Mouse (Mus musculus) thymus, adult 2 months (tissue): ENCODE measurements around the gene Ptprg. TPM values are rescaled to one million over a fixed set of nuclear protein-coding genes. Genes with fewer than 3 reads are reported as not detected.
"Not testable (repeated sequence)": the region's sequence is repeated elsewhere in the genome, so short reads cannot be mapped to it uniquely, and the experiment has no call there.

Source experiments
- DNase-seq: peaks from one replicate; pipeline ENCODE4 v3.0.0; 2021
- H3K27ac ChIP-seq: fragments of 200-500 bp; 2 replicates; pipeline ENCODE4 v1.5.1; 2012; ENCODE audit warnings: low read length, control low read depth; ENCODE audit not compliant: control insufficient read depth, insufficient read depth
- H3K27me3 ChIP-seq: fragments of 200-500 bp; 2 replicates; pipeline ENCODE4 v1.6.1; 2012; ENCODE audit warnings: mild to moderate bottlenecking, low read length, moderate library complexity, mixed read lengths; ENCODE audit not compliant: control insufficient read depth, insufficient read depth
- H3K36me3 ChIP-seq: fragments of 200-500 bp; 2 replicates; pipeline ENCODE4 v1.6.1; 2012; ENCODE audit warnings: mild to moderate bottlenecking, low read length, moderate library complexity; ENCODE audit not compliant: control insufficient read depth, insufficient read depth
- H3K4me1 ChIP-seq: fragments of 200-500 bp; replicated peaks from 2 replicates; pipeline ENCODE4 v1.6.1; 2012; ENCODE audit warnings: low read length; ENCODE audit not compliant: control insufficient read depth, insufficient read depth
- H3K4me3 ChIP-seq: fragments of 200-500 bp; 2 replicates; pipeline ENCODE4 v1.5.1; 2012; ENCODE audit warnings: mild to moderate bottlenecking, low read length, control low read depth, moderate library complexity; ENCODE audit not compliant: control insufficient read depth, insufficient read depth
- CTCF ChIP-seq: fragments of 200-500 bp; IDR thresholded peaks from 2 replicates; pipeline ENCODE4 v1.5.1; 2012; ENCODE audit warnings: mild to moderate bottlenecking, control low read depth, low read length, moderate library complexity, borderline replicate concordance; ENCODE audit not compliant: control insufficient read depth, poor library complexity, insufficient read depth; ENCODE audit errors: extremely low read depth
- POLR2A ChIP-seq: fragments of 200-500 bp; IDR thresholded peaks from 2 replicates; pipeline ENCODE4 v1.6.1; 2012; ENCODE audit warnings: mild to moderate bottlenecking, low read length, control low read depth, moderate library complexity; ENCODE audit not compliant: control insufficient read depth, poor library complexity, insufficient read depth; ENCODE audit errors: extremely low read depth
- WGBS: fragments of 180-500 bp; shearing (Covaris S2); methylation state at CpG from one replicate; pipeline ENCODE4 v1.1.7; 2018; 5-methylcytosine and 5-hydroxymethylcytosine counted together
- polyA plus RNA-seq: library from polyadenylated mRNA; depleted of rRNA; stranded (reverse); fragments of >200 nt; gene quantifications from 2 replicates; pipeline ENCODE4 v1.2.3, GENCODE M21; 2012

The Ptprg gene
- polyA plus RNA-seq, 1 experiment: 12.3 TPM

GRCm38 (mm10) chr14:11955020-11955882 is 401.9 kb downstream of the Ptprg start:
- WGBS: 85% methylated on average over 6 of the region's 6 CpGs
- TF ChIP-seq CTCF (no peak), POLR2A (no peak)
- no peak overlapping the region for H3K27ac ChIP-seq
- no peaks in the 10 kb centered on the region for H3K4me1 ChIP-seq
- no peak overlapping the region for H3K4me3 ChIP-seq
- H3K36me3 ChIP-seq: no peaks in the 10 kb centered on the region
- H3K27me3 ChIP-seq: no peaks in the 10 kb centered on the region
- DNase-seq: no peak

GRCm38 (mm10) chr14:11960269-11961121 is 407.2 kb downstream of the Ptprg start:
- TF ChIP-seq POLR2A (no peak), CTCF (no peak)
- H3K36me3 ChIP-seq: no peaks in the 10 kb centered on the region
- WGBS: 93% methylated on average over 15 of the region's 15 CpGs

GRCm38 (mm10) chr14:11962101-11962500 is 408.8 kb downstream of the Ptprg start:
- Histone ChIP-seq H3K4me1 (no peaks in the 10 kb centered on the region), H3K27ac (no peak overlapping the region), H3K36me3 (no peaks in the 10 kb centered on the region), H3K27me3 (no peaks in the 10 kb centered on the region), H3K4me3 (no peak overlapping the region)
- DNase-seq: no peak
- TF ChIP-seq CTCF: no peak
- no peak for TF ChIP-seq POLR2A
- 94% methylated on average over 5 of the region's 5 CpGs for WGBS

More at GRCm38 (mm10) chr14:11960269-11961121, 407.2 kb downstream of the Ptprg start:
- Histone ChIP-seq H3K27ac (no peak overlapping the region), H3K27me3 (no peaks in the 10 kb centered on the region), H3K4me1 (no peaks in the 10 kb centered on the region), H3K4me3 (no peak overlapping the region)
- DNase-seq: no peak

- WGBS: 88% methylated on average over 8 of the region's 8 CpGs
- Histone ChIP-seq H3K4me3 (no peak overlapping the region), H3K27ac (no peak overlapping the region), H3K36me3 (no peaks in the 10 kb centered on the region), H3K4me1 (no peaks in the 10 kb centered on the region), H3K27me3 (no peaks in the 10 kb centered on the region)
- TF ChIP-seq POLR2A (no peak), CTCF (no peak)
- DNase-seq: no peak
Measured at GRCm38 (mm10) chr14:11962561-11962960, 409.2 kb downstream of the Ptprg start.

GRCm38 (mm10) chr14:11963791-11964190 is 410.5 kb downstream of the Ptprg start:
- no peak for TF ChIP-seq POLR2A
- no peak for TF ChIP-seq CTCF
- no peaks in the 10 kb centered on the region for H3K4me1 ChIP-seq
- no peak overlapping the region for H3K27ac ChIP-seq
- DNase-seq: no peak
- 96% methylated on average over 10 of the region's 10 CpGs for whole genome bisulfite sequencing
- H3K36me3 ChIP-seq: no peaks in the 10 kb centered on the region
- H3K27me3 ChIP-seq: no peaks in the 10 kb centered on the region
- no peak overlapping the region for H3K4me3 ChIP-seq

GRCm38 (mm10) chr14:11964326-11964725 is 411.0 kb downstream of the Ptprg start:
- H3K4me1 ChIP-seq, H3K36me3 ChIP-seq, H3K4me3 ChIP-seq, DNase-seq, H3K27ac ChIP-seq, H3K27me3 ChIP-seq: not testable (repeated sequence)
- WGBS: 80% methylated on average over 1 of the region's 1 CpGs
